Comparison of ENCODE assay signal across 9 mouse cellular contexts in the genomic region with DNA sequence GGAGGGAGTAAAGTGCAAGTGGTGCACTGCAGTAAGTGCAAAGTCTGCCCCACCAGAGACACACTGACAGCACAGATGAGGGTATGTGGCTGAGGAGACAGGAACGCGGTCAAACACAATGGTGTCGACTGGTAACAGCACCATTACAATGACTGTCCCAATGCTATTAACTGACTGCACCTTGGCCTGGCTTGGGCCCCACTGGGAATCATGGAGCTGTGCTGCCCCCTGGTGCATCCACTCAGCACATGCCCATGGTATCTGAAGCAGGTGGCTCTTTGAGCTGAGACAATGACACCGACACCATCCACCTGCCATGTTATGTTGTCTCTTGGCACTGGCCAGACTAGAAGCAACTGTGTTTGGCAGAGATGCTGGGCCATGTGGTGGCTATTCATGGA. TPM values are rescaled to one million over a fixed set of nuclear protein-coding genes. Genes with fewer than 3 reads are reported as not detected.
DNase-seq lines count a peak whose midpoint lies in the region; ATAC-seq and TF ChIP-seq lines count a peak whose summit lies in the region.
"Had no signal": no experiment of that assay in that cellular context is flagged by ENCODE, and none has a peak within 500 bp of the region (broad histone marks: within the 10 kb centered on the region; RNA-seq: fewer than 3 reads in every experiment).

No protein-coding gene starts in this region.

- dilution Hi-C loops in CH12.LX (cut with MboI; ENCODE audit: extremely low pct_ligation_motif_present, extremely low pct_unique_long_range_greater_than_20kb, low sequenced_read_pairs): no loop called here

- in situ Hi-C loops in CH12.LX (cut with MboI; ENCODE audit: low pct_ligation_motif_present, low pct_unique_long_range_greater_than_20kb, low sequenced_read_pairs): loop anchor here (25.0 kb wide), 1 partner anchor 414 kb away; no protein-coding TSS in a partner anchor

- peak; percentile 48 for DNase-seq in CH12.LX (ENCODE audit: extremely low read depth)
- no peak for DNase-seq in liver, embryonic 14.5 days (ENCODE audit: low read depth in 3 of 3, low spot score in 3 of 3)
- DNase-seq in neural tube, embryonic 11.5 days (ENCODE audit: low spot score): peak; percentile 75
- peak; percentile 81 for DNase-seq in testis, postnatal 10 days (ENCODE audit: low spot score)

- TF ChIP-seq CTCF in CH12.LX (conservative IDR thresholded peaks at IDR 0.05 in 1 of 2, IDR thresholded peaks at IDR 0.05 in 1 of 2; ENCODE audit: low read depth in 2 of 2, low read length in 2 of 2): peak in 1 of 2 experiments; percentile 74; a peak in 2 of 4 replicates
- TF ChIP-seq CTCF in bone marrow macrophage, adult 2 months (IDR thresholded peaks at IDR 0.05; ENCODE audit: low read depth, low read length): peak; percentile 43; the same call in 1 of the 2 replicates
- TF ChIP-seq CTCF in liver, embryonic 14.5 days (IDR thresholded peaks at IDR 0.05; ENCODE audit: low read depth): peak; percentile 93

- H3K9ac ChIP-seq in CH12.LX (ENCODE audit: insufficient read depth, low read depth): no peak overlapping the region
- no peak overlapping the region for H3K9ac ChIP-seq in heart, embryonic 12.5 days
- H3K9ac ChIP-seq in kidney, embryonic 16.5 days (replicated peaks; ENCODE audit: low read length): no peak overlapping the region
- H3K9ac ChIP-seq in liver, embryonic 14.5 days (replicated peaks): no peak overlapping the region
- no peak overlapping the region for H3K9ac ChIP-seq in neural tube, embryonic 11.5 days (ENCODE audit: low read length)
- H3K9ac ChIP-seq: embryonic facial prominence, embryonic 13.5 days had no signal

- TF ChIP-seq POLR2A in CH12.LX (IDR thresholded peaks at IDR 0.05; ENCODE audit: low read depth, low read length): no peak
- TF ChIP-seq POLR2A in bone marrow macrophage, adult 2 months (IDR thresholded peaks at IDR 0.05; ENCODE audit: borderline replicate concordance, low read depth, low read length): no peak

- TF ChIP-seq RAD21 in CH12.LX (IDR thresholded peaks at IDR 0.05; ENCODE audit: low read depth, low read length): peak; percentile 76

- H3K4me3 ChIP-seq in CH12.LX (replicated peaks in 1 of 3; ENCODE audit: low read depth in 2 of 3, low read length in 2 of 3, poor library complexity in 1 of 3): no peak overlapping the region
- no peak overlapping the region for H3K4me3 ChIP-seq in bone marrow macrophage, adult 2 months (ENCODE audit: insufficient read depth, low read length)
- H3K4me3 ChIP-seq in heart, embryonic 12.5 days: no peak overlapping the region
- H3K4me3 ChIP-seq in kidney, embryonic 16.5 days (ENCODE audit: low read length): no peak overlapping the region
- H3K4me3 ChIP-seq in liver, embryonic 14.5 days (ENCODE audit: insufficient read depth in 1 of 2, low read depth in 2 of 2, low read length in 2 of 2): no peak overlapping the region
- no peak overlapping the region for H3K4me3 ChIP-seq in neural tube, embryonic 11.5 days (ENCODE audit: low read depth, low read length)
- H3K4me3 ChIP-seq: embryonic facial prominence, embryonic 13.5 days had no signal

- ATAC-seq in erythroid progenitor cell, adult 5-6 weeks (replicated peaks; ENCODE audit: low FRiP score, poor library complexity, severe bottlenecking): peak; percentile 69
- ATAC-seq in heart, embryonic 12.5 days (ENCODE audit: insufficient number of reproducible peaks, low FRiP score): 0 out of 2 replicates have a peak, but pooled peaks have one; percentile 39
- peak; percentile 79; the same call in 1 of the 2 replicates for ATAC-seq in kidney, embryonic 16.5 days (ENCODE audit: low FRiP score, low TSS enrichment)
- peak; percentile 64 for ATAC-seq in liver, embryonic 14.5 days (ENCODE audit: insufficient read depth)
- ATAC-seq in neural tube, embryonic 11.5 days (ENCODE audit: insufficient read depth, low FRiP score, low TSS enrichment): peak; percentile 82; the same call in 1 of the 2 replicates

- 60% methylated on average over 4 of the region's 4 CpGs for WGBS in heart, embryonic 12.5 days
- WGBS in kidney, embryonic 16.5 days: 49% methylated on average over 4 of the region's 4 CpGs
- WGBS in liver, embryonic 14.5 days (ENCODE audit: insufficient replicate concordance): 70% methylated on average over 4 of the region's 4 CpGs
- 56% methylated on average over 4 of the region's 4 CpGs for WGBS in neural tube, embryonic 11.5 days

- no peak overlapping the region for H3K27ac ChIP-seq in CH12.LX (ENCODE audit: insufficient read depth, low read depth)
- no peak overlapping the region for H3K27ac ChIP-seq in bone marrow macrophage, adult 2 months (ENCODE audit: insufficient read depth, low read depth, low read length)
- H3K27ac ChIP-seq in heart, embryonic 12.5 days (ENCODE audit: poor library complexity, severe bottlenecking): no peak overlapping the region
- no peak overlapping the region for H3K27ac ChIP-seq in kidney, embryonic 16.5 days (ENCODE audit: low read length)
- no peak overlapping the region for H3K27ac ChIP-seq in liver, embryonic 14.5 days
- H3K27ac ChIP-seq in neural tube, embryonic 11.5 days (ENCODE audit: low read depth, low read length): no peak overlapping the region
- H3K27ac ChIP-seq: embryonic facial prominence, embryonic 13.5 days had no signal

- H3K27me3 ChIP-seq in CH12.LX (replicated peaks): no peaks in the 10 kb centered on the region
- H3K27me3 ChIP-seq in heart, embryonic 12.5 days (replicated peaks): no peaks in the 10 kb centered on the region
- no peaks in the 10 kb centered on the region for H3K27me3 ChIP-seq in kidney, embryonic 16.5 days (ENCODE audit: insufficient read depth, low read length)
- no peaks in the 10 kb centered on the region for H3K27me3 ChIP-seq in liver, embryonic 14.5 days (ENCODE audit: control insufficient read depth, insufficient read depth, low read length)
- no peaks in the 10 kb centered on the region for H3K27me3 ChIP-seq in neural tube, embryonic 11.5 days (ENCODE audit: control insufficient read depth, insufficient read depth, low read length)
- H3K27me3 ChIP-seq: embryonic facial prominence, embryonic 13.5 days had no signal

- H3K36me3 ChIP-seq in CH12.LX (replicated peaks in 1 of 2; ENCODE audit: control insufficient read depth in 1 of 2, insufficient read depth in 1 of 2, low read length in 1 of 2): peaks cover 56 to 78% of the 10 kb centered on the region in 2 experiments
- H3K36me3 ChIP-seq in heart, embryonic 12.5 days: peaks cover 70% of the 10 kb centered on the region
- H3K36me3 ChIP-seq in kidney, embryonic 16.5 days (ENCODE audit: insufficient read depth, low read length): peaks cover 42% of the 10 kb centered on the region
- peaks cover 38% of the 10 kb centered on the region for H3K36me3 ChIP-seq in liver, embryonic 14.5 days (replicated peaks; ENCODE audit: control insufficient read depth, insufficient read depth, low read depth)
- H3K36me3 ChIP-seq in neural tube, embryonic 11.5 days (ENCODE audit: control insufficient read depth, insufficient read depth, low read length): peaks cover 4% of the 10 kb centered on the region; the same call in 1 of the 2 replicates

- TF ChIP-seq EP300 in CH12.LX (IDR thresholded peaks at IDR 0.05; ENCODE audit: low read length): no peak
- TF ChIP-seq EP300 in liver, embryonic 14.5 days (IDR thresholded peaks at IDR 0.05; ENCODE audit: low read depth): no peak

- H3K4me2 ChIP-seq in CH12.LX (ENCODE audit: insufficient read depth, low read depth, poor library complexity, severe bottlenecking): no peak overlapping the region
- no peak overlapping the region for H3K4me2 ChIP-seq in heart, embryonic 12.5 days
- no peak overlapping the region for H3K4me2 ChIP-seq in kidney, embryonic 16.5 days (replicated peaks; ENCODE audit: low read depth, low read length)
- H3K4me2 ChIP-seq in liver, embryonic 14.5 days (ENCODE audit: low read depth): no peak overlapping the region
- H3K4me2 ChIP-seq in neural tube, embryonic 11.5 days (ENCODE audit: low read depth): no peak overlapping the region
- H3K4me2 ChIP-seq: embryonic facial prominence, embryonic 13.5 days had no signal

- H3K79me2 ChIP-seq in CH12.LX (replicated peaks; ENCODE audit: control insufficient read depth, extremely low read depth, insufficient read depth, poor library complexity, severe bottlenecking): no peaks in the 10 kb centered on the region

- H3K4me1 ChIP-seq in CH12.LX (ENCODE audit: control insufficient read depth in 1 of 2, insufficient read depth in 2 of 2): no peaks in the 10 kb centered on the region
- H3K4me1 ChIP-seq in bone marrow macrophage, adult 2 months (ENCODE audit: control insufficient read depth, insufficient read depth, low read length): no peaks in the 10 kb centered on the region
- no peaks in the 10 kb centered on the region for H3K4me1 ChIP-seq in heart, embryonic 12.5 days (replicated peaks)
- H3K4me1 ChIP-seq in kidney, embryonic 16.5 days (ENCODE audit: insufficient read depth, low read length): no peaks in the 10 kb centered on the region
- no peaks in the 10 kb centered on the region for H3K4me1 ChIP-seq in liver, embryonic 14.5 days (replicated peaks; ENCODE audit: control insufficient read depth in 2 of 2, insufficient read depth in 2 of 2, low read length in 1 of 2)
- no peaks in the 10 kb centered on the region for H3K4me1 ChIP-seq in neural tube, embryonic 11.5 days (ENCODE audit: control insufficient read depth, insufficient read depth, low read length)
- H3K4me1 ChIP-seq: embryonic facial prominence, embryonic 13.5 days had no signal

- no peaks in the 10 kb centered on the region for H3K9me3 ChIP-seq in CH12.LX (replicated peaks; ENCODE audit: low read length)
- no peaks in the 10 kb centered on the region for H3K9me3 ChIP-seq in heart, embryonic 12.5 days (replicated peaks)
- no peaks in the 10 kb centered on the region for H3K9me3 ChIP-seq in kidney, embryonic 16.5 days (ENCODE audit: low read length)
- no peaks in the 10 kb centered on the region for H3K9me3 ChIP-seq in liver, embryonic 14.5 days (ENCODE audit: control insufficient read depth, low read length)
- H3K9me3 ChIP-seq in neural tube, embryonic 11.5 days (ENCODE audit: control insufficient read depth, low read length): no peaks in the 10 kb centered on the region
- H3K9me3 ChIP-seq: embryonic facial prominence, embryonic 13.5 days had no signal

RNA-seq across cellular contexts. Expression of gene Hbp1, which starts 23.7 kb away (rescaled TPM):
- total RNA-seq in CH12.LX (2012; rRNA removed) (11.2 and 17.0 TPM in 2 replicates), CH12.LX (2014; rRNA removed) (24.4 and 32.7 TPM in 2 replicates)
- polyA plus RNA-seq in CH12.LX (2012; ENCODE audit: insufficient read length, low read depth): 13.9 and 16.0 TPM in 2 replicates
- 89.7 and 112 TPM in 2 replicates for polyA plus RNA-seq in bone marrow macrophage, adult 2 months (2012; ENCODE audit: insufficient read depth, insufficient read length, missing spikeins)
- 73.9 and 109 TPM in 2 replicates for total RNA-seq in erythroid progenitor cell, adult 5-6 weeks (2015; ENCODE audit: low replicate concordance)
- 71.8 and 72.6 TPM in 2 replicates for total RNA-seq in erythroid progenitor cell, adult 5-6 weeks (2017; ENCODE audit: low replicate concordance)
- 93.7 and 97.0 TPM in 2 replicates for polyA plus RNA-seq in heart, embryonic 12.5 days (2016; fragmentation: Nextera tagmentation; extraction: Ambion mirVana)
- polyA plus RNA-seq in kidney, embryonic 16.5 days (2015; fragmentation: Nextera tagmentation; extraction: Ambion mirVana): 127 and 132 TPM in 2 replicates
- 19.2 and 27.0 TPM in 2 replicates for polyA plus RNA-seq in liver, embryonic 14.5 days (2012; rRNA removed)
- polyA plus RNA-seq in liver, embryonic 14.5 days (2014; fragmentation: Nextera tagmentation; extraction: Ambion mirVana): 32.8 and 36.3 TPM in 2 replicates
- polyA plus RNA-seq in neural tube, embryonic 11.5 days (2014; fragmentation: Nextera tagmentation; extraction: Ambion mirVana): 100 and 103 TPM in 2 replicates

Comparison
In these comparisons a context has a peak if more than half of its experiments do, and no peak if none do; other contexts are left out.
1. DNase-seq: peak in CH12.LX (single experiment), neural tube, embryonic 11.5 days (single experiment) and testis, postnatal 10 days (single experiment); none in liver, embryonic 14.5 days (0 of 3).
2. Peak in every context shown above with its lines, with median percentiles within 50 percentile points of each other: ATAC-seq.